Mouse (Mus musculus) thymus, adult 2 months (tissue): Measurements from ENCODE around the gene Mex3b. TPM values are rescaled to one million over a fixed set of nuclear protein-coding genes. Genes with fewer than 3 reads are reported as not detected.

Experiments
- DNase-seq: peaks from one replicate; pipeline ENCODE4 v3.0.0; 2021
- H3K27ac ChIP-seq: fragments of 200-500 bp; 2 replicates; pipeline ENCODE4 v1.5.1; 2012; ENCODE audit warnings: low read length, control low read depth; ENCODE audit not compliant: control insufficient read depth, insufficient read depth
- H3K27me3 ChIP-seq: fragments of 200-500 bp; 2 replicates; pipeline ENCODE4 v1.6.1; 2012; ENCODE audit warnings: mild to moderate bottlenecking, low read length, moderate library complexity, mixed read lengths; ENCODE audit not compliant: control insufficient read depth, insufficient read depth
- H3K36me3 ChIP-seq: fragments of 200-500 bp; 2 replicates; pipeline ENCODE4 v1.6.1; 2012; ENCODE audit warnings: mild to moderate bottlenecking, low read length, moderate library complexity; ENCODE audit not compliant: control insufficient read depth, insufficient read depth
- H3K4me1 ChIP-seq: fragments of 200-500 bp; replicated peaks from 2 replicates; pipeline ENCODE4 v1.6.1; 2012; ENCODE audit warnings: low read length; ENCODE audit not compliant: control insufficient read depth, insufficient read depth
- H3K4me3 ChIP-seq: fragments of 200-500 bp; 2 replicates; pipeline ENCODE4 v1.5.1; 2012; ENCODE audit warnings: mild to moderate bottlenecking, low read length, control low read depth, moderate library complexity; ENCODE audit not compliant: control insufficient read depth, insufficient read depth
- CTCF ChIP-seq: fragments of 200-500 bp; IDR thresholded peaks from 2 replicates; pipeline ENCODE4 v1.5.1; 2012; ENCODE audit warnings: mild to moderate bottlenecking, control low read depth, low read length, moderate library complexity, borderline replicate concordance; ENCODE audit not compliant: control insufficient read depth, poor library complexity, insufficient read depth; ENCODE audit errors: extremely low read depth
- POLR2A ChIP-seq: fragments of 200-500 bp; IDR thresholded peaks from 2 replicates; pipeline ENCODE4 v1.6.1; 2012; ENCODE audit warnings: mild to moderate bottlenecking, low read length, control low read depth, moderate library complexity; ENCODE audit not compliant: control insufficient read depth, poor library complexity, insufficient read depth; ENCODE audit errors: extremely low read depth
- WGBS: fragments of 180-500 bp; shearing (Covaris S2); methylation state at CpG from one replicate; pipeline ENCODE4 v1.1.7; 2018; 5-methylcytosine and 5-hydroxymethylcytosine counted together
- polyA plus RNA-seq: library from polyadenylated mRNA; depleted of rRNA; stranded (reverse); fragments of >200 nt; gene quantifications from 2 replicates; pipeline ENCODE4 v1.2.3, GENCODE M21; 2012

The Mex3b gene
- polyA plus RNA-seq, 1 experiment: 77.1 TPM

DNA sequence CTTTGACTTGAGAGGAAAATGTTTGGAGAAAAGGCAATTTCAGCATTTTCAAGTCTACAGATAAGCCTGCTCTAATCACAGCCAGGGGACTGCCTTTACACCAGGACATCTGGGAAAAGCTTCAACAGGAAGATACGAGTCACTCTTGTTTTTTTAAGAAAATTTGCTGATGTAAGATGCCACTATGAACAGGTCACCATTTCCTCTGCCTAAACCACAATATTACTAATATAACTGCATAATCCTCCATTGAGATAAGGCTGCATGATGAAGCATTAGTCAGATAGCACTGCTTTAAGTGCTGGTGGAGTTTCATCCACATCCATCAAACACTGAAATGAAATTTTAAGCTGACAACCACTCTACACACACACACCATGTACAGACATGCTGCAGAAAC is 27.2 kb downstream of the Mex3b start:
- Histone ChIP-seq H3K27me3 (no peaks in the 10 kb centered on the region), H3K27ac (no peak overlapping the region), H3K4me3 (no peak overlapping the region), H3K36me3 (no peaks in the 10 kb centered on the region), H3K4me1 (peaks cover 9% of the 10 kb centered on the region)
- WGBS: 36% methylated on average over 1 of the region's 1 CpGs
- no peak for TF ChIP-seq CTCF
- TF ChIP-seq POLR2A: no peak
- no peak for DNase-seq

DNA sequence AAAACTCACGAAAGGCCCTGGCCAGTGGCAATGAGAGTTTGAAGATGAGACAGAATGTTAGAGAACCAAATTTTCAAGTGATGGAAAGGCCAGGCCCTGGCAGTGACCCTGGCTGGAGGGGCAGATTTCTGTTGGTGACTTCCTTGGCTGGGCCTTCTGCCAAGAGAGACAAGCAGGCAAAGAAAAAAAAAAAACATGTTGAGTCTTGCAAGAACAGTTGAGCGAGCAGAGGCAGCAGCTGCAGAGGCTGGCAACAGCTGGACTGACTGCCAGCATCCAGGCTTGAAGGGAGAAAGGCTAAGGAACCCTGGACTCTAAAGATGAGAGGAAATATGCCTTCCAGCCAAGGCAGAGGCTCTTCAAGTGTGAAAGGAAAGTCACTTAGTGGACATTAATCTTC is 28.5 kb downstream of the Mex3b start:
- H3K4me1 ChIP-seq: peaks cover 2% of the 10 kb centered on the region
- H3K4me3 ChIP-seq: no peak overlapping the region
- no peaks in the 10 kb centered on the region for H3K27me3 ChIP-seq
- WGBS: 60% methylated on average over 2 of the region's 2 CpGs
- DNase-seq: no peak
- H3K27ac ChIP-seq: no peak overlapping the region
- no peak for TF ChIP-seq CTCF
- H3K36me3 ChIP-seq: no peaks in the 10 kb centered on the region

DNA sequence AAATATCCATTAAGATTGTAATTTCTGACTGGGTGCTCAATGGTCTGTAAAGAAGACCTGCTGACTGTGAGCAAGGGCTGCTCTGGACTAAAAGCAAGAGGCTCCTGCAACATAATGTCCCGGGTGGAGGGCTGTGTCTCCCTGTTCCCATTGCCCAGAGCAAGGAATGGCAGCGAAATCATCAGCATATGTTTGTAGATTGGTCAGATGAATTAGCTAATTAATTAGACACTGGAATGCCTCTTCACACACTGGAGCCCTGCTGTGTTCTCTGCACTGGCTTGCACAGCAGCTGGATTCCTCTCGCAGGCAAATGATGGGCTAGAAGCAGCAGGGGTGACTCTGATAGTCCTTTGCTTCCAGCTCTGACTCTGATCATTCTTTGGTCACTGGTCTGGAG is 29.6 kb downstream of the Mex3b start:
- no peaks in the 10 kb centered on the region for H3K36me3 ChIP-seq
- 93% methylated on average over 3 of the region's 3 CpGs for WGBS
- H3K27me3 ChIP-seq: no peaks in the 10 kb centered on the region
- TF ChIP-seq POLR2A: no peak
- no peak for TF ChIP-seq CTCF
- no peak for DNase-seq
- H3K4me3 ChIP-seq: no peak overlapping the region
- H3K4me1 ChIP-seq: no peaks in the 10 kb centered on the region
- H3K27ac ChIP-seq: no peak overlapping the region

DNA sequence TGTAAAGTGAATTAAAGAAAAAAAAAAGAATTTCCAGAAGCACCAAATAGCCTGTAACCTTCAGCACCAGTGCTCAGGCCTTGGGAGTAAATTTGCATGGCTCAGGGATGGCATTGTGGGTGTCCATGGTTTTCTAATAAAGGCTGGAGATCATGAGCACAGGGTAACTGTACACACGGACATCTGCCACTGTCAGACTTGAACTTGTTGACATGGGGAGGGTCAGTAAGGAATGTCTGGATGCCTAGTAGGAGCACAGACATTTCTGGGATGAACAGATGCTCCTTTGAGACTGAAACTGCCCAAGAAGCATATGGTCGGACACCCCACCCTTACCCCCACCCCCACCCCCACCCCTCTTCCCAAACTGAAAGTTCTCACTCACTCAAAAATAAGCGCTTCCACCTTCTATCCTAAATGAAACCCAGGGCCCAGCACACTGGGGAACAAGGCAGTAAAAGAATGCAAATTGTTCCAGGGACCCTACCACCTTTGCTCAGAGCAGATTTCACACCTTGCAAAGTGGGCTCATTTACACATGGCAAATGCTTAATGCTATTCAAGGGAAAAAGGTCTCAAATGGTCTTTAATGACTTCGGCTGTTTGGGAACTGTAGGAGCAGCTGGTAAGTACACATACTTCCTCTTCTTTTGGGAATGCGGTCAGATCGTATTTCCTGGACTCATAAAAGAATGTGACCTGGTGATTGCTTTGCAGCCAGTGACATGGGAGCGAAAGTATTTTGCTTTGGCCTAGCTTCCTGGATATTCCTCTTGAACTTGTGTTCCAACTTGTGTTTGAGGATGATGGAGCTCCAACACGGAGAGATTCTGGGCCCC is 32.5 kb downstream of the Mex3b start:
- DNase-seq: no peak
- H3K27me3 ChIP-seq: no peaks in the 10 kb centered on the region
- 92% methylated on average over 8 of the region's 8 CpGs for WGBS
- H3K36me3 ChIP-seq: no peaks in the 10 kb centered on the region
- no peak overlapping the region for H3K27ac ChIP-seq
- H3K4me3 ChIP-seq: no peak overlapping the region
- no peaks in the 10 kb centered on the region for H3K4me1 ChIP-seq
- TF ChIP-seq CTCF: no peak
- no peak for TF ChIP-seq POLR2A

DNA sequence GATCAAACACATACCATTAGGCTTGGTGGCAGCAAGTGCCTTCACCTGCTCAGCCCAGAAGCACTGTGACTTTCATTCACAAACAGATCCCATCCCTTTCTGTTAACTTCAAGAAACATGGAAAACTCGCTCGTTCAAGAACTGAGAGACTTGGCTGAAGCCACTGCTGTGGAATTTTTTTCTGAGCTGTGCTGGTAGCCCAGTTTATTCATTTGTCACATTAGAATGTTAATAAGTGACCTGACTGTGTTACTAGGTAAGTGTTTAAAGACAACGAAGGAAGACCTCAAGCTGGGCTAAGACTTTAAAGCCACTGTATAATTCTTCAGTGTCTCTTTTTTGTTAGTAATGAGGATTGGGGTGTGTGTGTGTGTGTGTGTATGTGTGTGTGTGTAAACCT is 35.9 kb downstream of the Mex3b start:
- no peak overlapping the region for H3K27ac ChIP-seq
- TF ChIP-seq POLR2A (no peak), CTCF (no peak)
- WGBS: 94% methylated on average over 3 of the region's 3 CpGs
- DNase-seq: no peak
- H3K36me3 ChIP-seq: no peaks in the 10 kb centered on the region
- H3K4me3 ChIP-seq: no peak overlapping the region
- no peaks in the 10 kb centered on the region for H3K4me1 ChIP-seq
- no peaks in the 10 kb centered on the region for H3K27me3 ChIP-seq

DNA sequence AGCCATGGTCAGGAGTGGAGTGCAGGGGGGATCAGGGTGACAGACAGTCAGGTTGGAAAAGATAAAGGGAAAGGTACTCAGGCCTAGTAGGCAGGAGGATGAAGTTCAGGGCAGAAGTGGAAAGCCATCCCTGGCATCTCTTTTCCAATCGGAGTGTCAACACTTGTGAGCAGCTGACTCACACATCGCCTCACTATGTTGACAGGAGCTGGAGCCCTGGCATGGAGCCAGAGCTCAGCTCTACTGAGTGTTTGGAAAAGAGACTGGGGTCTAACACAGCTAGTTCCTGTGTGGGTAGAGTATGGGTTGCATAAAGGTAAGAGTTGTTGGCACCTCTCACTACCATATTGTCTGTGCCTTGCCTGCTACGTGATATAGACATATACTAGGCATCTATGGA is 38.4 kb downstream of the Mex3b start:
- no peak overlapping the region for H3K4me3 ChIP-seq
- TF ChIP-seq CTCF: no peak
- no peak for TF ChIP-seq POLR2A
- H3K36me3 ChIP-seq: no peaks in the 10 kb centered on the region
- no peaks in the 10 kb centered on the region for H3K4me1 ChIP-seq
- no peak overlapping the region for H3K27ac ChIP-seq
- WGBS: 94% methylated on average over 3 of the region's 3 CpGs
- no peaks in the 10 kb centered on the region for H3K27me3 ChIP-seq
- DNase-seq: no peak

DNA sequence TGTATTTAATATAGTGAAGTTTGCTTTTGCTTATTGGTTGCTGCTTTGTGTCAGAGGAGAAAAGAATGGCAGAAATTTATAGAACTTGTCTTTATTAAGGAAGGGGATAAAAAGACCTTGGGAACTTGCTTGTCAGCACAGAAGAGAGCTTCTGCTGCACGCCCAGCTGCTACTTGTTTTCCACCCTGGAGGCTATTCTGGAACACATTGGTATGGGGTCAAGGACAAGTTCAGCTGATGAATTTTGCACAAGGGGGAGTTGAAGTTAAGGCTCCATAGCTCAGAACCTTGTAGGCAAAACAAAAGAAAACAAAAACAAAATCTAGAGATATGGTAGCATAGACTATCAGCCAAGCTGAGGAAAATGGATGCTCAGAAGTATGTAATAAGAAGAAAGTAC is 39.9 kb downstream of the Mex3b start:
- Histone ChIP-seq H3K27me3 (no peaks in the 10 kb centered on the region), H3K4me1 (0 out of 2 replicates have a peak, but pooled peaks cover 2% of the 10 kb centered on the region), H3K36me3 (no peaks in the 10 kb centered on the region), H3K4me3 (no peak overlapping the region), H3K27ac (no peak overlapping the region)
- TF ChIP-seq CTCF: no peak
- TF ChIP-seq POLR2A: no peak
- no peak for DNase-seq
- 97% methylated on average over 1 of the region's 1 CpGs for WGBS
